Mouse (Mus musculus): ENCODE results near the gene Trabd2b.

The Trabd2b gene

DNA sequence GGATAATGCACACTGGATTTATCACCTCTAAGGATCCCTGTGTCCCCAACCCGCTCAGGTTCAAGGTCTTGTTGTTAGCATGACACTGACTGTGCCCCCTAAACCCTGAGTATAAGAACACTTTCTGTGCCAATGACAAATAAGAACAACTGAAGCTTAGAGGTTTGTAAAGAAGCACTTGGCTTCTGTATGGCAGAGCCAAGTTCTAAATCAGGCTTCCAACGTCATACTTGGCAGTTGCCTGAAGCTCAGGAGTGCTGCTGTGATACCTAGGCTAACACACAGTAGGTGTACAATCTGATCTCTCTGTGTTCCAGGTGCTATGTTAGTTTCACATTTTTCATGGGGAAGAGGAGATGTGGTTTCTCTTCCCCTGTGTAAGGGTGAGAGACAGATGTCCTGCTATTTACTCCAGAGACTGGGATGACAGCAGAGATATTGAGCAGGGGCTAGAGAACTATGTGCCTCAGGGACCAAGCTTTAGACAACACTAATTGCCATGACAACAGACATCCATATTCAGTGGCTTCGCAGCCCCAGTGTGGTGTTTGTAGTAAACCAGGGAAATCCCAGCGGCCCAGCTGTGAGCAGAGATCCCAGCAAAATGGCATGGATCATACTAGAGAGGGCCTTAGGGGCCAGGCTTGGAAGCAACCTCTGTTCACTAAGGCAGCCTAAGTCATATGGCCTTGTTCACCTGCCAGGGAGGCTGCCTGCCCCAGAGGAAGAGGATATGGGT lies 89.3 kb downstream of the Trabd2b start:
- DNase-seq (ENCODE audit: low spot score): no peak

DNA sequence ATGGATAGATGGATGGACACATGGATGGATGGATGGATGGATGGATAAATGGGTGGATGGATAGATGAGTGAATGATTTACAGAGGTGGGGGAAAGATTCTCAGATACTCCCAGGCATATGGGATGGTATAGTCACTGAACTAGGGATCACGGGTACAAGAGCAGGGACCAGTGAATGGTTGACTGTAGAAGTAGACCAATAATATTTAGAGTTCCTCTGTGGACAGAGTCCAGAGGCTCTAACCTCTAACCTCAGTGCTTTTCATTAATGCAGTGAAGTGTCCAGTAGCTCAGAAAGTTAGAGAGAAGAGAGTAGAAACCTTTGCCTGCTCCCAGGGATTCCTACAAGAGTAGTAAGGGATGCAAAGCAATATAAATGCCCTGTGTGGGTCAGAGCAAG lies 93.1 kb downstream of the Trabd2b start:
- no peak for DNase-seq (ENCODE audit: low spot score)

DNA sequence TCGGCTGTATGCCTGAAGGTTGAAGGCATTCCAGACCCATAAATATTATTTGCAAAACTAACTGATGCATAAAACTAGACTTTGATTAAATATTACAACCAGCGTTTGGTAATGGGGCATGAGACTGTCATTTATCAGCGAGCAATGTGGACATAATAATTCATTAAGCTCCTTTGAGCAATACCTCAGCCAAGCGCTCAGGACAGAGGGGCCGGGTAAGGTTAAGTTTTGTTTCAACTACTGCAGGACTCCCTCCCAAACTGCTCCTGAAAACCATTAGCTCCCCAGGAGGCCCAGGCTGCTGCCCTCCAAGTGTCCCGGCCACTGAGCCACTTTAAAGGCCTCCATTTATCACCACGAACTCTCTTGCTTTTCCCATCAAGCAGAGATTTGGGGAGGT lies 93.8 kb downstream of the Trabd2b start:
- DNase-seq (ENCODE audit: low spot score): no peak

DNA sequence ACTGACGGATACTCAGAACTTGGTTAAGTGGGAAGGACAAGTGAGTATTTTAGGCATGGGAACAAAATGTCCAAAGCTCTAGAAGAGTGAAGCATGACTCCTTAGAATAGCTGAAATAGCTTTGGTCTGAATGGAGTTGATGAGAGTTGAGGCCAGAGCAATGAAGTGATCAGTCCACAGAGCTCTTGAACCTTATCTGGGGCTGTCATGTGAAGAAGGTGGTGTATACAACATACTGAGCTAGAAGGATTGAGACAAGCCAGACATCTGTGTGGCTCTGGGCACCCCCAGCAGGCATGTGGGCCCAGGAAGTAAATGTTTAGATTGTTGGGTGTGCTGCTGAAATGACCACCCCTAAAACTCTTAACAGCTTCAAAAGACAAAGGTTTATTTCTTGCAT lies 94.5 kb downstream of the Trabd2b start:
- DNase-seq (ENCODE audit: low spot score): no peak

DNA sequence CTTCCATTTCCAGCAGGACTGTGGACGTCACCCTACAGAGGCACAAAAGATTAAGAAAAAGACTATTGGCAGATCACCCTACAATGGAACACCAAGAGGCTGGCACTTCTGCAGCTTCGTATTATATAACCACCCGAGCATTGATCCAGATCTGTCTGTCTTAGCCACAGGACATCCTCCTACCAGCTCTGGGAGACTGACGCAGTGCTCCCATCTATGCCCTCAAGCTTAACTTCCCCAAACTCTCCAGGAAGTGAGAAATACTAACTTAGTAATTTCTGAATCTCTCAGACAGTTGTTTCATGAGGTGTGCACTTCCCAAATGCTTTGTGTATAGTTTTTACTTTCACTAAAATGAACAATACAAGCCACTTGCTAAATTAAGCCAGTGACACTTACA lies 95.1 kb downstream of the Trabd2b start:
- no peak for DNase-seq (ENCODE audit: low spot score)

DNA sequence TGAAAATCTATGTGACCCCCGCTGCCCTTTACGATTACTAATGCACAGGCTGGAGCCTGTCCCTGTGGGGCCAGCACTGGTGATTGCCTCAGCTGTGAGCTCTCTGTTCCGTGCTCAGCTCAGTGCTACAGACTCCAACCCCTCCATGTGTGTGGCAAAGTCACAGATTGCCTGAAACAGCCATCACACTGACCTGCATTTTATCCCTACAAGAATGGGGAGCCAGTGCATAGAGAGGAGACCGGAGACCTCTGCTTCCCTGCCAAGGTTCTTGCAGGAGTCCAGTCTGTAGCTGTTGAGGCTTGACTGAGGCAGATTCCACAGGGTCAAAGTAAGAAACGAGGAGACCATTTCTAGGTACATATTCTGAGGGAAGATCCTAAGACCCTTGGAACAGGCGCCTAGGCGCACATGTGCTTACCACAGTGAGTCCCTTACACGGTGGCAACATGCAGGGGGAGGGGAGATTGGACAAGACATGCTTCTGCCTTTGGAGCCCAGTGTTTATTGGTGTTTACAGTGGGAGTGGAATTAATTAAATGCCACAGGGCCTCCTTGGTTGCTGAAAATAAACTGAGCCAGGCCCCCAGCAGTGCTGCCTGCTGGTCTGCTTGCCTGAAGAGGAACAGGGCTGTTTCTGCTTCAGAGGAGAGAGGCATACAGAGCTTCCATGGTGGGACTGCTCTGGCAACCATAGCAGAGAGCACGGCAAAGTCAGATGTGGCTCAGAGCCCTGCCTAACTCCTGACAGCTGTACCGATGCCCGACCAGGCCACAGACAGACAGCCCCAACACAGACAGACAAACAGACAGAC lies 97.9 kb downstream of the Trabd2b start:
- no peak for DNase-seq (ENCODE audit: low spot score)

DNA sequence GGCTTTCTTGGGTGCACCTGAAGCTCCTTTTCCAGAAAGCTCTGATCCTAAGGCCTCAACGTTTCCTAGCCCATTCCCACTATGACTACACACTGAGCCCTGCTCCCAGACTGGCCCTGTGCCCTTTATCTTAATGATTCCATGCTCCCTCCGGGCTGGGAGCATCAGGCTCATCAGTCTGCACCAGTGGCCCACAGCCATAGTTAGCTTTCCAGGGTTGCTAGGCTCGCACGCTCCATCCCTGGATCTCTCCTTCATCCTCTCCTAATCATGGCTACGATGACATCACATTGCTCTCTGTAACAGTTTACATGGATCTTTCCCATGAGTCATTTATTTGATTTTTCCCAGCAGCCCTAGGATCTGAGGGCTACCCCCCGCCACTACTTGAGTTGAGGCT lies 103.1 kb downstream of the Trabd2b start:
- no peak for DNase-seq (ENCODE audit: low spot score)

DNA sequence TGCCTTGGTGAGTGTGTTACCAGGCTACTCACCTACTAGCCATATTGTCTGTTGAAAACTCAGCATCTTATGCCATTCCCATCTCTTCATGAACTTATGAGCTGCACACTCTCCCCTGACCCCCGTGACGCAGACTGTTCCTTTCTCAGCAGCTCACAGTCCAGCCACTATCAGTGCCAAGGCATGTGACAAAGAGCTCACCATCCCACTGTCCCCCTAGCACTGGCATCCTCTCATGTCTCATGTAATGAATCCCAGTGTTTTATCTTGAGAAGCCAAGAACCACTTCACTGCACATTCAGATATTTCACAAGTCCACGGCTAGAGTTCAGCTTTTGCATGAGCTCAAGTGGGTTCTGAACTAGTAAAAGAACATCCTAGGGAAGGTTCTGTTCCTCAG lies 105.1 kb downstream of the Trabd2b start:
- no peak for DNase-seq (ENCODE audit: low spot score)

DNA sequence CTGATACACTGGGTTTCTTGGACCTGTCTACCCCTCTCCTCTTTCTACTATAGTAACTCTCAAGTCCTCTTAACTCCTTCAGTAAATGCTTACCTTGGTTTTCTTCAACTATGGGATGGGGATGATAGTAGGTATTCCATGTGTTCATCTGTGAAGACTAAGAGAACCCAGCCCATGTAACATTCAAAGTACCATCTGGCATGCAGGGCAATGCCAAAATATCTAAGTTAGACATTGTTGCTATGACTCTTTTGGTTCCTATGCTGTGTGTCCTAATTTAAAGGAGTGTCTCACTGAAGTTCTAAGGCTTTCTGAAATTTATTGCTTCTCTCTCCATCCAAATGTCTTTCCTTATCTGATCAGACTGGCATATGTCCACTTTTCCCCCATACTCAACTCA lies 106.6 kb downstream of the Trabd2b start:
- no peak for DNase-seq (ENCODE audit: low spot score)

DNA sequence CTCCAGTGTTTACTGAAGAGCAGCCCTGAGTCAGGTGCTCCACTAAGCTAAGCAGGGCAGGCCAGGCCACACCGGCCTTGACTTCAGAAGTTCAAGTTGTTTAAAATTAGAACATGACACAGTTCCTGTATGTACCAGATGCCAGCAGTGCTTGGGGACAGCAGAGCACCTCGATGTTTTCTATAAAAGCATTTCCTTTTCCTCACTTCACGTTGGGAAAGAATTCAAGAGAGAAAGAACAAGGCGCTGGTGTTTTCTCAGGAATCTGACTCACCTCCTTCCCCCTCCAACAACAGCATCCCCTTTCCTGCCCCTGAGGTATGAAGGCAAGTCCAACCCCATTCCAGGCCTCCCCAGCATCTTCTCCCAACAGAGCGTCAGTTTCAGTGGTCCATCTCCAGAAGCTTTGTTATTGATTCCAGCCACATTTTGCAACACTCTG lies 108.8 kb downstream of the Trabd2b start:
- DNase-seq (ENCODE audit: low spot score): no peak

DNA sequence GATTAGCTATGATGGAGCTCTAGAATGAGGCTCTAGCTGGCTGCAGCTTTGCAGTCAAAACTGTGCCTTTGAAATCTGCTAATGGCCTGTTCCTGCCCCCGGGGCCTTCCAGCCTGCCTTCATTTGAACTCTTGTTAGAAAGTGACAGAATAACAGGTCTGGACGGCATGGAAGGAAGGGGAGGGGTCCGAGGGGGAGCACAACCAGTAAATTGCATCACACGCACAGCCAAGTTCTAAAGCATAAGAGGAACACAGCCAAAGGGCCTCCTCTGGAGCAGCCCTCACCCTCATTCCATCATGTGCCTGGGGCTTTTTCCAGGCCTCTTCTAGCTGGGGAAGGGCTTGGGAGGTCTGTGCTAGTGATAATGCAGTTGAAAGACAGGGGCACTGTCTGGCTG lies 110.1 kb downstream of the Trabd2b start:
- no peak for DNase-seq (ENCODE audit: low spot score)

DNA sequence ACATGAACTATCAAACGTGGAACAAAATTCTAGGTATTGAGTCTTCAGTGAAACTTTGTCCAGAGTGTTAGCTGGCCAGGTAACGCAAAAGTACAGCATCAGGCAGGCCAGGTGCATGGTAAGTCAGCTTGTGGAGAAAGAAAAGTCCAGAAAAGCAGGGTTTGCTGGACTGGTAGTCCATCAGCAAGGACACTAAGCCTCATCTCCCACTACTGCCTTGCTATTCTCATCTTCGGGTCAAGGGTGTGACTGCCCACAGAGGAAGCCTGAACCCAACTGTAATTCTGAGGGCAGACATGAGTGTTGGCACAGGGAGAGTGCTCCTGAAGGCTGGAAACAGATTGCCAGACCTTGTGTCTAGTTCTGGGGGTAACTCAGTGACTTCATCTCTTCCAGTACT lies 111.5 kb downstream of the Trabd2b start:
- no peak for DNase-seq (ENCODE audit: low spot score)

DNA sequence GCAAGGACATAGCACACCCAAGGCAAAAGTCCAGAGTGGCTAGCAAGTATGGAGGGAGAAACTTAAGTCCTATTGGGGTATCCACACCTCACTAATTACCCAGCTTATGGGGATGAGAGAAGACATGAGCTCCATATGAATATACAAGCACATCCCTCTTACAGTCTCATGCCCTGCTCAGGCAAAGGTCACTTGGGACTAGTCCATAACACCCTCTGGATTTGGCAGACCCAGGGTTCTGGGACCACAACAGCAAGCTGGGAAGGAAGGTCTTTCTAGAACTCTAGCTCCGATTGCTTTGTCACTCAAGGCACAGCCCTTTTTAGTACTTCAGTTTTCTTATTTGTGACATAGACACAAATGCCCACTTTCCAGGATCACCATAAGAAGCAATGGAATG lies 112.0 kb downstream of the Trabd2b start:
- DNase-seq (ENCODE audit: low spot score): no peak

DNA sequence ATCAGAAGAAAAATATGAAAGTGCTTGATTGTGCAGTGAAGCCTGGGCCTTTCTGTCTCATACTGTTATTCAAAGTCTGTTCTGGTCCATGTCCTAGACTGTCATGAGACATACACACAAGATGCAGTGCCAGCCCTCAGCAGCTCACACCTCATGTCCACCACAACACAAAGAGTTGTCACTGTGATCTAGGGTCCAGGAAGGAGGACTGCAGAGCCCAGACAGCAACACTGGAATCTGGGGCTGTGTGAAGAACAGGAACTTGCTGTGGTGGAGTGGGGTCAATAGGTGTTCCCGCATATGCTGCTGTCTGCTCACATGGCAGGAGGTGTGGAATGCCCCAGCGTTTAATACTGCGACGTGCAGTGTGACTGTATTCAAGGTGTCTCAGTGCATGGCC lies 112.8 kb downstream of the Trabd2b start:
- no peak for DNase-seq (ENCODE audit: low spot score)

DNA sequence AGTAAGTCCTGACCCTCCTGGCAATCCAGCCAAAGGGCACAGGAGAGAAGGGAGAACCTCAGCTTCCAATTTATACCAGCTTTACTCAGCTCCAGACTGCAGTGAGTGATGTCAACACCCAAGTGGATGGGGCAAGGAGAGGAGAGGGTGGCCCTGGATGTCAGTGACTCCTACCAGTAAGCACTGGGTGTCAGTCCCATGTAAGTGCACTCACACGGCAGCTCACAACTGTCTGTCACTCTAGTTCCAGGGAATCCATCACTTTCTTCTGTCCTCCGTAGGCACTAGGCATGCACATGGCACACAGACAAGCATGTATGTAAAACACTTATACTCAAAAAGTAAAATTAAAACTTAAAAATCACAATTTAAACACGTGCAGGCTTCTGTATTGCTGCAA lies 113.4 kb downstream of the Trabd2b start:
- DNase-seq (ENCODE audit: low spot score): no peak

DNA sequence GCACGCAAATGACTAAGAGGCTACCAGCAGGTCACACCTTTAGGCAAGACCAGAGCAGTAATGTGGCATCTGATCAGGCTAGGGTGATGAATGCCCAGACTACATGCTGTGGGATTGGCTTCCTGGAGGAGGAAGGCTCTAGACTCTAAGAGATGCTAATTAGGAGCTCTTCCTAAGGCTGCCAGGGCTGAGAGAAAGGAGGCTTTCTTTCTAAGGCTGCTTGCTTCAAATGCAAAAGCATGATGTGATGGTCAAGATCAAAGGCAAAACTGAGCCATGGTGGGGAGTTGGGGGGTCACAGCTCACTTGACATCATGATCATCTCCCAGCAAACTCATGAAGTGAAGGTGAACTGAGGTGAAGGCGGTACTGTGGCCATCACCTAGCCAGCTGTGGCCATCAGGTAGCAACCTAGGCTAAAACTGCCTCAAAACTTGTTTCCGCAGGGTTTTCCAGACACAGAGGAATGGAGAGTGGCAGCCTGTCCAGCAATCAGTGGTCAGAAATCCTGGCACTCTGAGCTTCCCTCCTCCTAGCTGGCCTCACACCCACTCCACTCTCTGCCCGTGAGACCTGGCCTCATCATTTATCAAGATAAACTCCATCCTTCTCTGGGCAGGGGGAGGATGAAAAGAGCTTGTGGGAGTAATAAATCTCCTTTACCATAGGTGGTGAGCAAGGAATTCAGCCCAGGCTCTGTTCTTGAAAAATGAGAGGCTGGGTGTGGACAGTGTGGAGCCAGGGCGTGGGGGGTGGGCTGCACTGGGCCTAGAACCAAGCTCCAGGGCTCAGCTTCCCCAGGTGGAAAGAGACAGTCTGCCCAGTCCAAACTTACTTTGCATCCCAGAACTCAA lies 117.0 kb downstream of the Trabd2b start:
- no peak for DNase-seq (ENCODE audit: low spot score)

DNA sequence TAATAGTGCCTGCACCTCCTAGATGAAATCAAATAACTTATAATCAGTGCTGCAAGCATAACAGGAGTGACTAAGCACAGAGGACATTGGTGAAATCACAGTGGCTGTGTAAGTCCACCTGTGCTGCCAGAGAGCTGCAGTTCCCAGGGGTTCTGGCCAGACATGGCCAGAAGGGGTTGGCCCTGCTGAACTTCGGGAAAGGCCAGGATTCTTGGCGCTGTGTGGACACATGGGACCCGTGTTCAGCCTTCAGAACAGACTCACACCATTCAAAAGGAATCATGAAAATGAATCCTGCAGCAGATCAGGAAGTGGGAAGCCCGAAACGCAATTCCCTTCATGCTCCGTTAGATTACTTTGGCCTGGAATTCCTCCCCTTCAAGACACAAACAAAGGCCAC lies 125.1 kb downstream of the Trabd2b start:
- DNase-seq (ENCODE audit: low spot score): no peak

DNA sequence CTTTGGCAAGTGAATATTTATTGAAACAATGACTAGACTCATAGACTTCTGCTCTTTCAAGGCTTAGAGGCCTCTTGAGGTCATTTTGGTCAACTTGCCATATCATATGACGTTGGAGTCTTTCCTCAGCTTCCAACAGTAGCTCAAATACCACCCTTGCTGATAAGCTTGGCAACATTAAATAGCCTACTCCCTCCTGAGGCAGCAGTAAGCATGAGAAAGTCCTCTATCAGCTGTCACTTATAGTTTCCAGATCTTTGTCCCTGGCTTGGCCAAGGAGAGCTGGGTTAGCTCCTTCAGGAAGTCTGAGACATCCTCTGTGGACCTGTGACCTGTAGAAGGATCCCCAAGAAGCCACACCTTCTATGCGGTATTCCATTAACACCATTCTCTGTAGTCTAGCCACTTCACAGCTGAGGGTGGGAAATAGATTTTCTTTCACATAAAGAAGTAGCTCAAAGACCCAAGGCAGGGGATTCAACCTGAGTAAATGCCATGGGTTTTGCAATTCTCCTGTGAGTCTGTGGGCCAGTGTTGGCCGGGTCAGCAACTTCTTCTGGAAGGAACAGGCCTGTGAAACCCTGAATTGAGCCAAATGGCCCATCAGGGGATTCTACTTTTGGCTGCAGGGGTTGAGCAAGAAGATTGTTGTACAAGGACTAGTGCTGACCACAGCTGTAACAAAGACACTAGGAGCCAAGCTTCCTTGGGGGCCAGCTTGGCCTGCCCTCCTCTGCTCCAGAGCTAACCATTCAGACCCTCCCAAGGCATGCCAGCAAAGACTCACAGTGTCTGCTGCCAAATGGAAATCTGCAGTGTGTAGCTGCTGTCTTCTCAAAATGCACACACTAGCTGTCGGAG lies 127.6 kb downstream of the Trabd2b start:
- DNase-seq (ENCODE audit: low spot score): no peak

DNA sequence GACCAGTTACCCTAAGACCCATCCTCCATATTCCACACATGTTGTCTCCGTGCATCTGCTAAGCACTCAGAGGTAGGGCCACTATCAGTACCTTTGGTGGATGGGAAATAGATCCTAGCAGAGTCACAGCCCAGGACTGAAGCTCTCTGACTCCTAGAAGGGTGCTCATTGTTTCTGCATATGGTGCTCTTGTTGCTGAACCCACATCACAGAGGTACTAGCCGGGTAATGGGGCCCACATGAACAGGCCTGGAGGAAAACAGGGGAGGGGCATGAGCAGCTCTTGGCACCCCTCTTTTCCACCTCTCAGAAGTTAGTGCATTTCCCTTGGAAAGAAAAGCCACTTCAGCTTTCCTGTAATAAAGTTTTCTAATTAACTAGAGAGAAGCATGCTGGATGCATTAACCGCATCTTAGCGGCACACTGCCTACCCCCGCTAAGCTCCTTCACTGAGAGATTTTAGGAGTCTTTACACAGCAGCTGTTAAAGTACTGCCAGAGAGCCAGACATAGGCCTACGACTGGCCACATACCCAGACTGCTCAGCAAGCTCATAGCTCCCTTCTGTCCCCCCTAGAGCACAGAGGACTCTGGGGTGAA lies 131.0 kb downstream of the Trabd2b start:
- DNase-seq (ENCODE audit: low spot score): no peak

DNA sequence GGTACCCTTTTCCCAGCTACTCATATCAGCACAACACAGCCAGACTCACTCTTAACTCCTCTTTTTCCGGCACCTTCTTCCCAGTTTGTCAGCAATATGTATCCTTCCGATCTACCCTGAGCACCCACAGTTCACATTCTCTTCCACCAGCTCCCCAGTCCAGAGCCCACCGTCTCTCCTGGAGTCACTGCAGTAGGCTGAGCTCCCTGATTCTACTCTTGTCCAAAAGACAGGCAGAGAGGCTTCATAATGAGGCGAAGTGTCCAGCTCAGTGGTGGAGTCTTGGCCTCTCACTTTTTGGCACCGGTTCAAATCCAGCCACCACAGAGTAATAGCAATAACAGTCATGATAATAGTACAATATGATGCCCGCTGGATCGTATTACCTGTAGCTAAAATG lies 133.5 kb downstream of the Trabd2b start:
- no peak for DNase-seq (ENCODE audit: low spot score)

DNA sequence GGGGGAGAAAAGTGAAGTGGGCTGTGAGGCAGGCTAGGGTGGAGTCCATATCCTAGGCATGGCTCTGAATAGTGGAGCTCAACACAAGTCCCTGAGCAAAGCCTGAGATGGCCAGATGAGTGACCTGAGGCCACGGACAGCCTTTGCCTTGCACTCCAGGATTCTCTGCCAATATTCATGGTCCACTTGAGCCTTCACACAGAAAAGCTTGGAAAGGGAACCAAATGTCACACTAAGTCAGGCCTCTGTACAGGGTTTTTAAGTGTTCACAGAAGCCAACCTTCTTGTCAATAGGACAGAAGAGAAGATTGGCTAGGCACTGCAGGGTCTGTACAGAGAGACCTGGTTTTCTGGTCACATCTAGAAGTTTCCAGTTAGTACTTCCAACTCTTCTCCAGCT lies 134.7 kb downstream of the Trabd2b start:
- no peak for DNase-seq (ENCODE audit: low spot score)

All from spleen, adult 12 weeks (tissue).